Comparison of ENCODE assay signal across 8 mouse cellular contexts in genomic region chr11:97017696-97018582, GRCm38 (mm10). TPM values are rescaled to one million over a fixed set of nuclear protein-coding genes. Genes with fewer than 3 reads are reported as not detected.
DNase-seq lines count a peak whose midpoint lies in the region; ATAC-seq and TF ChIP-seq lines count a peak whose summit lies in the region.

No protein-coding gene starts in this region.

- dilution Hi-C loops in CH12.LX (cut with MboI; ENCODE audit: extremely low pct_ligation_motif_present, extremely low pct_unique_long_range_greater_than_20kb, low sequenced_read_pairs), result no loop called here

- H3K9me3 ChIP-seq in heart, embryonic 13.5 days, result no peaks in the 10 kb centered on the region
- no peaks in the 10 kb centered on the region for H3K9me3 ChIP-seq in CH12.LX (replicated peaks; ENCODE audit: low read length)
- H3K9me3 ChIP-seq in forebrain, postnatal 0 days (ENCODE audit: low read length), result no peaks in the 10 kb centered on the region

- TF ChIP-seq CTCF in CH12.LX (conservative IDR thresholded peaks at IDR 0.05 in 1 of 2, IDR thresholded peaks at IDR 0.05 in 1 of 2; ENCODE audit: low read depth in 2 of 2, low read length in 2 of 2), result no peak
- no peak for TF ChIP-seq CTCF in forebrain, postnatal 0 days (IDR thresholded peaks at IDR 0.05; ENCODE audit: low read depth)

- peaks cover 34% of the 10 kb centered on the region for H3K4me1 ChIP-seq in heart, embryonic 13.5 days
- peaks cover 3 to 48% of the 10 kb centered on the region in 2 experiments; a peak in 3 of 4 replicates for H3K4me1 ChIP-seq in CH12.LX (ENCODE audit: control insufficient read depth in 1 of 2, insufficient read depth in 2 of 2)
- no peaks in the 10 kb centered on the region; the same call in 1 of the 2 replicates for H3K4me1 ChIP-seq in forebrain, postnatal 0 days (ENCODE audit: insufficient read depth)

- no peaks in the 10 kb centered on the region for H3K36me3 ChIP-seq in heart, embryonic 13.5 days
- H3K36me3 ChIP-seq in CH12.LX (replicated peaks in 1 of 2; ENCODE audit: control insufficient read depth in 1 of 2, insufficient read depth in 1 of 2, low read length in 1 of 2), result peaks cover 3 to 12% of the 10 kb centered on the region in 2 experiments
- H3K36me3 ChIP-seq in forebrain, postnatal 0 days (ENCODE audit: insufficient read depth), result no peaks in the 10 kb centered on the region

- intact Hi-C loops in heart, postnatal 14 days (cut with DNase I), result no loop called here
- intact Hi-C loops in left cerebral cortex, postnatal 14 days (cut with DNase I), result loop anchor here (10.0 kb wide), 1 partner anchor 733 kb away; the partner anchor contains the start of genes Hoxb7 and Hoxb8

- TF ChIP-seq RAD21 in CH12.LX (IDR thresholded peaks at IDR 0.05; ENCODE audit: low read depth, low read length), result no peak

- TF ChIP-seq EP300 in CH12.LX (IDR thresholded peaks at IDR 0.05; ENCODE audit: low read length), result no peak

- H3K79me2 ChIP-seq in CH12.LX (replicated peaks; ENCODE audit: control insufficient read depth, extremely low read depth, insufficient read depth, poor library complexity, severe bottlenecking), result peaks cover 33% of the 10 kb centered on the region

- H3K4me2 ChIP-seq in heart, embryonic 13.5 days, result peak overlapping the region; percentile 66
- H3K4me2 ChIP-seq in CH12.LX (ENCODE audit: insufficient read depth, low read depth, poor library complexity, severe bottlenecking), result peak overlapping the region; percentile 50
- peak overlapping the region; percentile 41 for H3K4me2 ChIP-seq in forebrain, postnatal 0 days (ENCODE audit: low read depth)

- no peak for DNase-seq in heart, postnatal 14 days
- DNase-seq in CH12.LX (ENCODE audit: extremely low read depth), result no peak
- no peak for DNase-seq in forebrain, postnatal 0 days
- DNase-seq in lung, postnatal 4 days, result peak; percentile 36 to 41
- DNase-seq in left cerebral cortex, postnatal 14 days (ENCODE audit: low spot score in 2 of 2), result no peak
- no peak for DNase-seq in adrenal gland, postnatal 14 days
- no peak for DNase-seq in gastrocnemius, postnatal 10 days

- WGBS in heart, embryonic 13.5 days, result under 1% methylated on average over 36 of the region's 36 CpGs
- WGBS in forebrain, postnatal 0 days, result under 1% methylated on average over 36 of the region's 36 CpGs

- ATAC-seq in heart, embryonic 13.5 days (ENCODE audit: extremely low read depth, insufficient number of reproducible peaks, low FRiP score, low TSS enrichment), result no peak
- ATAC-seq in forebrain, postnatal 0 days, result no peak

- in situ Hi-C loops in CH12.LX (cut with MboI; ENCODE audit: low pct_ligation_motif_present, low pct_unique_long_range_greater_than_20kb, low sequenced_read_pairs), result no loop called here

- no peak overlapping the region for H3K27ac ChIP-seq in heart, embryonic 13.5 days (replicated peaks)
- H3K27ac ChIP-seq in CH12.LX (ENCODE audit: insufficient read depth, low read depth), result no peak overlapping the region
- no peak overlapping the region for H3K27ac ChIP-seq in forebrain, postnatal 0 days (ENCODE audit: low read depth, low read length)

- no peak for TF ChIP-seq POLR2A in CH12.LX (IDR thresholded peaks at IDR 0.05; ENCODE audit: low read depth, low read length)

- peak overlapping the region; percentile 44 for H3K4me3 ChIP-seq in heart, embryonic 13.5 days
- H3K4me3 ChIP-seq in CH12.LX (replicated peaks in 1 of 3; ENCODE audit: low read depth in 2 of 3, low read length in 2 of 3, poor library complexity in 1 of 3), result peak overlapping the region; percentile 56 to 99 (median 71)
- H3K4me3 ChIP-seq in forebrain, postnatal 0 days (ENCODE audit: low read depth, low read length), result peak overlapping the region; percentile 22

- peaks cover 96% of the 10 kb centered on the region for H3K27me3 ChIP-seq in heart, embryonic 13.5 days (replicated peaks)
- peaks cover 33% of the 10 kb centered on the region for H3K27me3 ChIP-seq in CH12.LX (replicated peaks)
- H3K27me3 ChIP-seq in forebrain, postnatal 0 days (ENCODE audit: insufficient read depth, low read length), result peaks cover 74% of the 10 kb centered on the region

- H3K9ac ChIP-seq in heart, embryonic 13.5 days, result peak overlapping the region; percentile 63
- H3K9ac ChIP-seq in CH12.LX (ENCODE audit: insufficient read depth, low read depth), result peak overlapping the region; percentile 65
- no peak overlapping the region for H3K9ac ChIP-seq in forebrain, postnatal 0 days

TF ChIP-seq in CH12.LX, 34 proteins besides CTCF, POLR2A, EP300 and RAD21 (continues in another document):
- no peak for TF ChIP-seq MAX (IDR thresholded peaks at IDR 0.05; ENCODE audit: low read length)
- TF ChIP-seq MAFK (IDR thresholded peaks at IDR 0.05; ENCODE audit: insufficient replicate concordance, low read length), result no peak
- no peak for TF ChIP-seq ETS1 (conservative IDR thresholded peaks at IDR 0.05; ENCODE audit: low read depth, low read length)
- no peak for TF ChIP-seq TBP (conservative IDR thresholded peaks at IDR 0.05; ENCODE audit: low read depth, low read length)
- TF ChIP-seq E2F4 (IDR thresholded peaks at IDR 0.05; ENCODE audit: insufficient replicate concordance, low read depth, low read length), result no peak
- TF ChIP-seq BHLHE40 (IDR thresholded peaks at IDR 0.05; ENCODE audit: low read depth, low read length), result no peak
- no peak for TF ChIP-seq CHD1 (IDR thresholded peaks at IDR 0.05; ENCODE audit: low read depth, low read length)
- TF ChIP-seq SMC3 (IDR thresholded peaks at IDR 0.05; ENCODE audit: low read depth, low read length), result no peak
- TF ChIP-seq USF2 (conservative IDR thresholded peaks at IDR 0.05; ENCODE audit: low read depth, low read length), result no peak
- no peak for TF ChIP-seq JUND (conservative IDR thresholded peaks at IDR 0.05; ENCODE audit: low read depth, low read length)
- no peak for TF ChIP-seq PAX5 (IDR thresholded peaks at IDR 0.05; ENCODE audit: low read length)
- no peak for TF ChIP-seq RCOR1 (conservative IDR thresholded peaks at IDR 0.05; ENCODE audit: low read depth, low read length)
- no peak for TF ChIP-seq ZKSCAN1 (IDR thresholded peaks at IDR 0.05; ENCODE audit: borderline replicate concordance, low read depth, low read length)

RNA-seq across cellular contexts. Expression of gene Sp6, which starts 4.7 kb away (rescaled TPM):
- polyA plus RNA-seq in heart, embryonic 13.5 days (2015; fragmentation: Nextera tagmentation; extraction: Ambion mirVana), result 0.18 and 0.21 TPM in 2 replicates
- under 1 TPM; 0.07 to 0.12 TPM for total RNA-seq in heart, postnatal 14 days (2021)
- 44.3 and 65.5 TPM in 2 replicates for total RNA-seq in CH12.LX (2012; rRNA removed)
- total RNA-seq in CH12.LX (2014; rRNA removed), result 15.8 and 18.4 TPM in 2 replicates
- 10.0 and 10.1 TPM in 2 replicates for polyA plus RNA-seq in CH12.LX (2012; ENCODE audit: insufficient read length, low read depth)
- total RNA-seq in forebrain, postnatal 0 days (2014; rRNA removed), result 0.85 and 0.86 TPM in 2 replicates
- 0.35 and 0.75 TPM in 2 replicates for polyA plus RNA-seq in forebrain, postnatal 0 days (2015; fragmentation: Nextera tagmentation; extraction: Ambion mirVana)
- 1 to 10 TPM; 2.6 to 2.7 TPM for total RNA-seq in left cerebral cortex, postnatal 14 days (2021)
- total RNA-seq in adrenal gland, postnatal 14 days (2021), result 0.22 and 0.30 TPM in 2 replicates
- total RNA-seq in gastrocnemius, postnatal 10 days (2021), result under 1 TPM; 0.21 to 0.77 TPM

RNA-seq across cellular contexts. Expression of gene Scrn2, which starts 11.8 kb away (rescaled TPM):
- polyA plus RNA-seq in heart, embryonic 13.5 days (2015; fragmentation: Nextera tagmentation; extraction: Ambion mirVana), result 16.0 and 19.2 TPM in 2 replicates
- total RNA-seq in heart, postnatal 14 days (2021), result 10 to 100 TPM; 10.2 to 11.6 TPM
- 55.8 and 63.9 TPM in 2 replicates for total RNA-seq in CH12.LX (2012; rRNA removed)
- 34.5 and 37.5 TPM in 2 replicates for total RNA-seq in CH12.LX (2014; rRNA removed)
- 35.2 and 41.1 TPM in 2 replicates for polyA plus RNA-seq in CH12.LX (2012; ENCODE audit: insufficient read length, low read depth)
- 14.8 and 17.9 TPM in 2 replicates for total RNA-seq in forebrain, postnatal 0 days (2014; rRNA removed)
- 10.2 and 11.3 TPM in 2 replicates for polyA plus RNA-seq in forebrain, postnatal 0 days (2015; fragmentation: Nextera tagmentation; extraction: Ambion mirVana)
- total RNA-seq in left cerebral cortex, postnatal 14 days (2021), result 1 to 10 TPM; 2.7 to 3.0 TPM
- 15.9 and 18.3 TPM in 2 replicates for total RNA-seq in adrenal gland, postnatal 14 days (2021)
- total RNA-seq in gastrocnemius, postnatal 10 days (2021), result 10 to 100 TPM; 11.3 to 11.4 TPM

RNA-seq across cellular contexts. Expression of gene Lrrc46, which starts 23.3 kb away (rescaled TPM):
- 0.18 and 0.49 TPM in 2 replicates for polyA plus RNA-seq in heart, embryonic 13.5 days (2015; fragmentation: Nextera tagmentation; extraction: Ambion mirVana)
- under 1 TPM; 0.27 to 0.69 TPM for total RNA-seq in heart, postnatal 14 days (2021)
- total RNA-seq in CH12.LX (2012; rRNA removed), result 0.38 and 0.46 TPM in 2 replicates
- 0.23 TPM in 1 of 2 replicates, not detected in the other for total RNA-seq in CH12.LX (2014; rRNA removed)
- polyA plus RNA-seq in CH12.LX (2012; ENCODE audit: insufficient read length, low read depth), result 0.91 and 1.0 TPM in 2 replicates
- total RNA-seq in forebrain, postnatal 0 days (2014; rRNA removed), result 1.0 and 1.6 TPM in 2 replicates
- polyA plus RNA-seq in forebrain, postnatal 0 days (2015; fragmentation: Nextera tagmentation; extraction: Ambion mirVana), result 4.9 and 5.8 TPM in 2 replicates
- total RNA-seq in left cerebral cortex, postnatal 14 days (2021), result under 1 TPM; 0.26 to 0.74 TPM
- total RNA-seq in adrenal gland, postnatal 14 days (2021), result 0.93 and 0.94 TPM in 2 replicates
- under 1 TPM in 1 of 2 experiments, not detected in 1; 0.16 TPM for total RNA-seq in gastrocnemius, postnatal 10 days (2021)

RNA-seq across cellular contexts. Expression of gene Mrpl10, which starts 23.4 kb away (rescaled TPM):
- polyA plus RNA-seq in heart, embryonic 13.5 days (2015; fragmentation: Nextera tagmentation; extraction: Ambion mirVana), result 67.5 and 72.6 TPM in 2 replicates
- total RNA-seq in heart, postnatal 14 days (2021), result 10 to 100 TPM; 79.9 to 88.0 TPM
- total RNA-seq in CH12.LX (2012; rRNA removed), result 111 and 119 TPM in 2 replicates
- total RNA-seq in CH12.LX (2014; rRNA removed), result 93.2 and 104 TPM in 2 replicates
- polyA plus RNA-seq in CH12.LX (2012; ENCODE audit: insufficient read length, low read depth), result 110 and 132 TPM in 2 replicates
- total RNA-seq in forebrain, postnatal 0 days (2014; rRNA removed), result 41.6 and 55.5 TPM in 2 replicates
- polyA plus RNA-seq in forebrain, postnatal 0 days (2015; fragmentation: Nextera tagmentation; extraction: Ambion mirVana), result 47.0 and 62.0 TPM in 2 replicates
- 10 to 100 TPM; 69.0 to 69.8 TPM for total RNA-seq in left cerebral cortex, postnatal 14 days (2021)
- 124 and 130 TPM in 2 replicates for total RNA-seq in adrenal gland, postnatal 14 days (2021)
- total RNA-seq in gastrocnemius, postnatal 10 days (2021), result 10 to 100 TPM; 45.1 to 45.6 TPM

RNA-seq across cellular contexts. Expression of gene Osbpl7, which starts 32.5 kb away (rescaled TPM):
- polyA plus RNA-seq in heart, embryonic 13.5 days (2015; fragmentation: Nextera tagmentation; extraction: Ambion mirVana), result 6.2 and 6.5 TPM in 2 replicates
- total RNA-seq in heart, postnatal 14 days (2021), result 1 to 10 TPM; 4.6 to 4.9 TPM
- total RNA-seq in CH12.LX (2012; rRNA removed) (14.2 and 17.6 TPM in 2 replicates), CH12.LX (2014; rRNA removed) (6.6 and 7.4 TPM in 2 replicates)
- polyA plus RNA-seq in CH12.LX (2012; ENCODE audit: insufficient read length, low read depth), result 22.1 and 24.4 TPM in 2 replicates
- 10.9 and 13.1 TPM in 2 replicates for total RNA-seq in forebrain, postnatal 0 days (2014; rRNA removed)
- 7.4 and 8.3 TPM in 2 replicates for polyA plus RNA-seq in forebrain, postnatal 0 days (2015; fragmentation: Nextera tagmentation; extraction: Ambion mirVana)
- total RNA-seq in left cerebral cortex, postnatal 14 days (2021), result 10 to 100 TPM; 10.5 to 12.3 TPM
- total RNA-seq in adrenal gland, postnatal 14 days (2021), result 8.0 and 10.1 TPM in 2 replicates
- 1 to 10 TPM; 3.4 to 6.4 TPM for total RNA-seq in gastrocnemius, postnatal 10 days (2021)

Comparison
In these comparisons a context has a peak if more than half of its experiments do, and no peak if none do; other contexts are left out.
1. DNase-seq: peak in lung, postnatal 4 days (2 of 2); none in heart, postnatal 14 days (0 of 2), CH12.LX (single experiment), forebrain, postnatal 0 days (single experiment), left cerebral cortex, postnatal 14 days (0 of 2), adrenal gland, postnatal 14 days (single experiment) and gastrocnemius, postnatal 10 days (single experiment).
2. Peak in every context shown above with its lines, with median percentiles within 50 percentile points of each other: H3K4me2 ChIP-seq and H3K4me3 ChIP-seq.